Mouse (Mus musculus) fibroblast of lung, adult 2 months (primary cell): ENCODE data around the gene BC049715.
"Not testable (repeated sequence)": the region's sequence is repeated elsewhere in the genome, so short reads cannot be mapped to it uniquely, and the experiment has no call there.

Experiments used
- DNase-seq: peaks from one replicate; pipeline ENCODE4 v3.0.0-alpha.2; 2011; ENCODE audit warnings: low read depth

BC049715 gene

GRCm38 (mm10) chr6:136827516-136827880 is at the start of gene BC049715:
BC049715 (plus strand) TSS chr6:136827626.
- DNase-seq: no peak

GRCm38 (mm10) chr6:136781377-136781986 is 45.9 kb upstream of the BC049715 start, which contains the start of gene Gucy2c:
Gucy2c (minus strand) TSS chr6:136781765.
- no peak for DNase-seq

DNA sequence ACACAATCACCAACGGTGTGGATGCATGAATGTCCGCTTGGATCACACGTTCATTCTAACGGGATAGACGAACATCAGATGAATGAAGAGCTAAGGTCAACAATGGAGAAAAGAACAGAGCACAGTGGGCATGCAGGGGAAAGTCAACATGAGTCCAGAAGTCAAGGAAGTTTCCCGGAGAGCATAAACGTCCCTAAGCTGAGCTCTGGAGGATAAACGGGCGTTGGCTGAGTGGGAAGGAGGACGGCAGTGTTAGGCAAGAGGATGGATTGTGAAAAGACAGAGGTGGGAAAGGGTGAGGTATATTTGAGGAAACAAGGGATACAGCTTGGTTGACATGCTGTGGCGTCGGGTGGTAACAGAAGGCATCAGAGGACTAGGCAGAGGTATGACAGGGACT is 45.3 kb upstream of the BC049715 start:
- DNase-seq: no peak

- DNase-seq: no peak
Measured at GRCm38 (mm10) chr6:136782761-136783160, 44.7 kb upstream of the BC049715 start.

DNA sequence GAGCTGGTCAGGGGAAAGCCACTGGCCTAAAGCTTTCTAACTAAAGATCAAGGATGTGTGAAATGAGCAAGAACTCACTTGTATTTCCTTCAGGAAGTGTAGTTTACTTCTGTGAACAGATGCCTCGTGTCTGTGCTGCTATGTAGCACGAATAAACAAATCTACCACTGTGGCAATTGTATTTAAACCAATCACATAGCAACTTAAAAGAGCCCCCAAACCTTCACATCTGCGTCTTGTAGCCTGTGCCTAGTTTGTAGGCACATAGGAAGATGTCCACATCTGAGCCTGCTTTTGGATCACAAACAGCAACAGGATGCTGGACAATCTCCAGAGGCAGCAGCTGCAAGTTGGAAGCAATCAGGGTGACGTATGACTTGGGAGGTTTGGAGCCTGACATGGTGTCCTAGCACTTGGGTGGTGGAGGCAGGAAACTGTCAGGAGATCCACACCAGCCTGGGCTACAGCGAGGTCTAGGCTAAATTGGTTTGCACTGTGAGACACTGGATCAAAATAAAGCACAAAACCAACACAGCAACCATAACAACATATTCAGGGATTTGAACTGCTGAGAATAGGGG is 37.9 kb upstream of the BC049715 start:
- DNase-seq: no peak

DNA sequence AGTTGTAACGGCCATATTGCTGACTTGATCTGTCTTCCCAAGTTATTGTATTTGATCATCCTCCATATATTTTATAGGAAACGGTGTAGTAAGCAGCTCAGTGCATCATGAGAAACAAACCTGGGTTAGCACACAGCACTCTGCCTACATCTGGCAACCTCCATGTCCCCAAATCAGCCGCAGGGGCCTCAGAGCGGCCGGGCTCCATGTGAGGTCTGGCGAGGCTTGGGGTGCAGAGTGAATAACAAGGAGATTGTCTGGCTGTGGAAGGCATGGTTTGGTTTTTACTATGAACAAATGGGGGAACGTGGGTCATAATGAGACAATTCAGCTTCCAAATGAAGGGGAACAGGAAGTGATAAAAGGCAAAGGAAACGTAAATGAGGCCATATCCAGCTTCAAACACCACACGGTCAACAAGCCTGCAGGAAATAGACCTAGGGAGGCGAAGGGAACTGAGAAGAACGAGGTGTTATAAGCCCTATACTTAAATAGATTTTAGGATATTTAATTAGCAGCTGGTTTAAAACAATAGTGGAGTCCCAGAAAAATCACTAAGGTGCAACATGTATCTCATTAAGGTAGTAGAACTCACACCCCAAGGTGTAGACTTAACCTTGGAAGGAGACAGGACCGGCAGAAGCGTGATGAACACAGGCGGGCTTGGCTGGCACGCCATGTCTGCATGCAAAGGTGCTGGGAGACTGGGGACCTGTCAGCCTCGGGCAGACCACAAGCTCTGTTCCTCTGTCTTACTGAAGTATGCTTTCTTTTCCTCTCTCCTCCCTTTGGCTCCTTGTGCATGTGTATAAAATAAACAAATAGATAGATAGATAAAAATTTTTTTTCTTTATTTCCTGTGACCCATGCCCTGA is 34.3 kb upstream of the BC049715 start:
- no peak for DNase-seq

- DNase-seq: no peak
Measured at GRCm38 (mm10) chr6:136793831-136794525, 33.4 kb upstream of the BC049715 start.

- no peak for DNase-seq
Measured at GRCm38 (mm10) chr6:136795110-136795509, 32.3 kb upstream of the BC049715 start.

DNA sequence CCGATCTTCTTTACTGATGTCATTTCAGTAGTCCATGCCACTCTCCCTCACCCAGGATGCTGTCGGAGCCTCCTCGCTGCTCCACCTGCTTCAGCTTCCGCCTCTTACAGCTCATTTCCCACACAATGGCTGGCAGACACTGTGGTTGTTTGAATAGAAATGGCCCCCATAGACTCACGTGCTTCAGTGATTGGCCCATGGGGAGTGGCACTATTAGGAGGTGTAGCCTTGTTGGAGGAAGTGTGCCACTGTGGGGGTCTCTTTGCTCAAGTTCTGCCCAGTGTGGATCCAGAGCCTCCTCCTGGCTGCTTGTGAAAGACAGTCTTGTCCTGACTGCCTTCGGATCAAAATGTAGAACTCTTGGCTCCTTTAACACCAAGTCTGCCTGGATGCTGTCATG is 31.6 kb upstream of the BC049715 start:
- DNase-seq: no peak

GRCm38 (mm10) chr6:136797874-136798693 is 29.3 kb upstream of the BC049715 start:
- not testable (repeated sequence) for DNase-seq

- no peak for DNase-seq
Measured at GRCm38 (mm10) chr6:136800710-136801109, 26.7 kb upstream of the BC049715 start.

- DNase-seq: no peak
Measured at GRCm38 (mm10) chr6:136801274-136801673, 26.2 kb upstream of the BC049715 start.

DNA sequence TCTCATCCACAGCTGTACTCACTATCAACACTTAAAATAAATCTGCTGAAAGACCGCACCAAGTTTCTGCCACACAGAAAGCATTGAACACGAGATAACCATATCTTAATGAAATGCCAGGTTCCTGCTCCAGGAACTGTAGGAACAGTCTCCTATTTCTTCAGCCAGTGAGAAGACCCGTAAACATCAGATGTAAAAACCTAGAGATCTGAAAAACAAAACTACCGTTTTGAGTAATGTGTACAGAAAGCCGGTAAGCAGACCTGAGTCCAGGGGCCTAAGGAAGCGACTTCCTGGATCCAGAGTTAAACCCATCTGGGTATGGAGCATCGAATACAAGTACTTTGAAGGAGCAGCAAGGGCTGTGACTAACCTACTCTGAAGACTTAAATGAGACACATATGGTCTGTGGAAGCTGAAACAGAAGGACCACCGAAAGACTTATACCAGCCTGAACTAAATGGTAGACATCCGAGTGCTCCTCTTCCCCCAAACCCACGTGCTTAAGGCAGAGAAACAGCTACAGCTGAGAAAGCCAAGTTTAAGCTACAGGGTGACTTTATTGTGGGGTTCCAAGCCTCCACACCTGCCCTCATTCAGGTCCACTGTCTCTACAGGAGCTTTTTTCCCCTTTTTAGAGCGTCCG is 24.2 kb upstream of the BC049715 start:
- peak; percentile 5 for DNase-seq

DNA sequence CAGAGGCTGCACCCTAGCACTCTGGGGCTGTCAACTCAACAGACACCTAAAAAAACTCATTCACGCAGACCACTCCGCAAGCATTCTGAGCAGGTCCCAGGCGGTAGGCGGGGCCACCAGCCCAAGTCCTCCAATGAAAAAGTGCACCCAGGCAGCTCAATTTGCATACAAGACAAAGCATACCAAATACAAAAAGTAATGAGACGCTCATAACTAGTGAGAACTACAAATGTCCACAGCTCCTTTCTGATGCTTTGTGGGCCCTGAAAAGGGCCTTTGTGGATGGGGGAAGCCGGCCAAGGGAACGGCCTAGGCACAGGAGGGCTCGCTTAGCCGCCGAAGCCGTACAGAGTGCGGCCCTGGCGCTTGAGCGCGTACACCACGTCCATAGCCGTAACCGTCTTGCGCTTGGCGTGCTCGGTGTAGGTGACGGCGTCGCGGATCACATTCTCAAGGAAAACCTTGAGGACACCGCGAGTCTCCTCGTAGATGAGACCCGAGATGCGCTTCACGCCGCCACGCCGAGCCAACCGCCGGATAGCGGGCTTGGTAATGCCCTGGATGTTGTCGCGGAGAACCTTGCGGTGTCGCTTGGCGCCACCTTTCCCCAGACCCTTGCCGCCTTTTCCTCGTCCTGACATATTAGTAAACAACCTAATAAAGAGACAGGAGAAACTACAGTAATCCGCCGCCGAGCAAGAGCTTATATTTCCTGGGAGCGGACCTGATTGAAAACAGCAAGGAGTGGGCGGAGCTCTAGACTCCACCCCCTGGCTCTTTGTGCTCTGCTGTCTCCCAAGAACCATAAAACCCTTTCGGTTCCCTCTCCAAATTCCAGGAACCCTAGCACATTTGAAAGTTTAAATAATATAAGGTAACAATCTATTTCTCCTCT is 23.4 kb upstream of the BC049715 start, which contains the start of gene Hist4h4:
Gene Hist4h4 (minus strand): TSS at position 677 of the 895 bp plus-strand sequence.
- DNase-seq: peak; percentile 89

GRCm38 (mm10) chr6:136804705-136805408 is 22.6 kb upstream of the BC049715 start:
- DNase-seq: peak; percentile 10

DNA sequence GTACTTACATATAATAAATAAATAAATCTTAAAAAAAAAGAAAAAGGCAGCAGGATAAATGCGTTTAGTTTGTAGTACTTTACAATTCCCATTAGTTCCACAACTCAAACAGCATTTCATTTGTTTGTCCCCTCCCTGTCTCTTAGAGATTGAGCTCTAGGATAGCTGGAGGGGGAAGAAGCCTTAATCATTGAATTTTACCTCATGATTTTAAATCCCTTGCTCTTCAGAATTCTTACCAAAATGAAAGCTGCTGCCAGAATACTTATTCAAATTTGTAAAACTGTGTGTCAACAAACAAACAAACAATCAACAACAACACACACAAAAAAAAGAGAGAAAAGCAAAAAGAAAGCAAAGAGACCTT is 22.0 kb upstream of the BC049715 start:
- no peak for DNase-seq

DNA sequence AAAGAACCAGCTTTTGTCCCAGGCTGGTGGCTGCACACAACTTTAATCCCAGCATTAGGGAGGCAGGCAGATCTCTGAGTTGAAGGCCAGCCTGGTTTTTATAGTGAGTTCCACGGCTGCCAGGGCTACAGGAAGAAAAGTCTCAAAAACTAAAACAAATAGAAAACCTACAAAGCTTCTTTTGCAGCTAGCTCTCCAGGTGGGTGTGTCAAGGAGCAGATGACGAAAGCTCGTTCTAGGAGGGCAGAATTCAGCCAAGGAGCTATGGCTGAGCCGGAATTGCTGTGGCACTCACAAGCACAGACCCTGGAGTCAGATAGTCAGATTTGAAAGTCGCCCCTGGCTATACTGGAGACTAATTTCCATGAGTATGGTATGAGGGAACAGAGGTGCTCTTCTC is 20.6 kb upstream of the BC049715 start:
- no peak for DNase-seq

- no peak for DNase-seq
Measured at GRCm38 (mm10) chr6:136807395-136808013, 19.9 kb upstream of the BC049715 start.

- peak; percentile 94 for DNase-seq
Measured at GRCm38 (mm10) chr6:136808014-136808417, 19.4 kb upstream of the BC049715 start, which contains the start of gene H2afj. H2afj (plus strand) TSS chr6:136808244.
